Mouse (Mus musculus): ENCODE measurements around the gene Gabrr2. TPM values are rescaled to one million over a fixed set of nuclear protein-coding genes. Genes with fewer than 3 reads are reported as not detected.
"Not testable (repeated sequence)": the region's sequence is repeated elsewhere in the genome, so short reads cannot be mapped to it uniquely, and the experiment has no call there.

Gabrr2 gene
- polyA plus RNA-seq, 1 experiment from 2014 or later, result 0.94 TPM

DNA sequence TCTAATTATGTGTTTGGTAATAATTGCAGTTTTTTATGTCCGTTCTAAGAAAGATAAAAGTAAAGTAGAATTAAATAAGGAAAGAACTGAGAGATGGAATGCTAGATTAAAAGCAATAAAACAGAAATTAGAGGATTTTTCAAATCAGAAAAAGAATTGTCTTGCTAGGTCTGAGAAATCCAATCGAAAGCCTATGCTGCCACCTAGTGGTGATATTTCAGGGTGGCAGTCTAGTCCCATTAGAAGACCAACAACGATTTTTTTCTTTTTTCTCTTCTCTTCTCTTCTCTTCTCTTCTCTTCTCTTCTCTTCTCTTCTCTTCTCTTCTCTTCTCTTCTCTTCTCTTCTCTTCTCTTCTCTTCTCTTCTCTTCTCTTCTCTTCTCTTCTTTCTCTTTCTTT is 56.3 kb downstream of the Gabrr2 start:
- not testable (repeated sequence) for H3K27me3 ChIP-seq (ENCODE audit: control insufficient read depth, insufficient read depth, low read length); H3K4me1 ChIP-seq (replicated peaks; ENCODE audit: control insufficient read depth, insufficient read depth, low read length); H3K4me2 ChIP-seq (replicated peaks); H3K9me3 ChIP-seq (ENCODE audit: control insufficient read depth, low read length); ATAC-seq (ENCODE audit: low FRiP score); H3K9ac ChIP-seq; H3K36me3 ChIP-seq (replicated peaks; ENCODE audit: control insufficient read depth, insufficient read depth); H3K4me3 ChIP-seq (replicated peaks; ENCODE audit: low read length); H3K27ac ChIP-seq
- peak; percentile 95 for DNase-seq (ENCODE audit: low spot score)
- WGBS, result 5% methylated on average over 3 of the region's 3 CpGs

DNA sequence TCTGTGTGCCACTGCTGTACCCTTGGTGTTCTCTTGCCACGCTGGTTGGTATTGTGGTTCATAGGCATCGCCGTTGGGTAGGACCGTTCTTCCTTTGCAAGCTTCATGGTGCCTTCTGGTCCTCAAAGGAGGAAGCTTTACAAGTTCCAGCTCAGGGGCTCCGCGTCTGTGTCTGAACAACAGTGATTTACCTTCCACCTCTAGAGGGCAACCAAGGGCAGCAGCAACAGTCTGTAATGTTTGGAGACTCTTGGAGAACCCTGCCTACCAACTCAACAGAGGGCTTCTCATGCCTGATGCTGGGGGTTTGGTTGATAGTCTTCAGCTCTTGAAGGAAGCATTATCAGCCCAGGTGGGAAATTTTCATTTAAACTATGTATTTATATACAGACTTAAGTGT is 61.7 kb downstream of the Gabrr2 start:
- H3K27ac ChIP-seq, result no peak overlapping the region
- no peak overlapping the region for H3K4me3 ChIP-seq (replicated peaks; ENCODE audit: low read length)
- ATAC-seq (ENCODE audit: low FRiP score) (no peak), DNase-seq (ENCODE audit: low spot score) (peak; percentile 37)
- H3K9me3 ChIP-seq (ENCODE audit: control insufficient read depth, low read length), result no peaks in the 10 kb centered on the region
- no peak overlapping the region for H3K9ac ChIP-seq
- no peaks in the 10 kb centered on the region for H3K4me1 ChIP-seq (replicated peaks; ENCODE audit: control insufficient read depth, insufficient read depth, low read length)
- no peaks in the 10 kb centered on the region for H3K36me3 ChIP-seq (replicated peaks; ENCODE audit: control insufficient read depth, insufficient read depth)
- WGBS, result 82% methylated on average over 6 of the region's 6 CpGs
- no peaks in the 10 kb centered on the region for H3K27me3 ChIP-seq (ENCODE audit: control insufficient read depth, insufficient read depth, low read length)
- H3K4me2 ChIP-seq (replicated peaks), result no peak overlapping the region

DNA sequence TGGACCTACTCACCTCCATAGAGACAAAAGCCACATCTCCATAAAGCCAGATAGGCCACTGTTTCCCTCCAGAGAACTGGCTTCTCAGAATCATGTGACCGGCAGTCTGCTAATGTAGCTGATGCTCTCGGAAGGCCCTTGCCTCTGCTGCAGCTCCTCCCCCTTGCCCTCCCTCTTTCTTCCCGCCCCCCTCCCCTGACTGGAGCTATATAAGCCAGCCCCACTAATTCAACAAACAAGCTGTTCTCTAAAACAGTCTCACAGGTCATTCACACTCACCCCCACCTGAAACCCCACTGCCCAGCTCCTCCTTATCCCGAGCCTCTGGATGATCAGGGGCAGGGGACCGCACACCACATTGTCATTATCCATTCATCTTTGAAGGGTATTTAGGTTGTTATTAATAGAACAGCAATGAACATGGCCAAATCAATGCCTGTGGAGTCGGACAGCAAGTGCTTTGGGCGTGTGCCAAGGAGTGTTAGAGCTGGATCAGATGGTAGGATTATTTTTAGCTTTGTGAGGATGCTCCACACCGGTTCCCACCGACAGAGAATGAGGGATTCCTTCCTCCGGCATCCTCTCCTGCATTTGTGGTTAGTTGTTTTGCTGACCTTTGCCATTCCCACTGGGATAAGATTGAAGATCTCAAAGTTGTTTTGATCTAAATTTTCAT is 62.7 kb downstream of the Gabrr2 start:
- H3K4me2 ChIP-seq (replicated peaks), result no peak overlapping the region
- H3K9ac ChIP-seq, result no peak overlapping the region
- DNase-seq (ENCODE audit: low spot score) (no peak), ATAC-seq (ENCODE audit: low FRiP score) (no peak)
- H3K4me3 ChIP-seq (replicated peaks; ENCODE audit: low read length), result no peak overlapping the region
- no peaks in the 10 kb centered on the region for H3K4me1 ChIP-seq (replicated peaks; ENCODE audit: control insufficient read depth, insufficient read depth, low read length)
- no peak overlapping the region for H3K27ac ChIP-seq
- whole genome bisulfite sequencing, result 75% methylated on average over 10 of the region's 10 CpGs
- H3K27me3 ChIP-seq (ENCODE audit: control insufficient read depth, insufficient read depth, low read length), result no peaks in the 10 kb centered on the region
- no peaks in the 10 kb centered on the region for H3K9me3 ChIP-seq (ENCODE audit: control insufficient read depth, low read length)
- no peaks in the 10 kb centered on the region for H3K36me3 ChIP-seq (replicated peaks; ENCODE audit: control insufficient read depth, insufficient read depth)

DNA sequence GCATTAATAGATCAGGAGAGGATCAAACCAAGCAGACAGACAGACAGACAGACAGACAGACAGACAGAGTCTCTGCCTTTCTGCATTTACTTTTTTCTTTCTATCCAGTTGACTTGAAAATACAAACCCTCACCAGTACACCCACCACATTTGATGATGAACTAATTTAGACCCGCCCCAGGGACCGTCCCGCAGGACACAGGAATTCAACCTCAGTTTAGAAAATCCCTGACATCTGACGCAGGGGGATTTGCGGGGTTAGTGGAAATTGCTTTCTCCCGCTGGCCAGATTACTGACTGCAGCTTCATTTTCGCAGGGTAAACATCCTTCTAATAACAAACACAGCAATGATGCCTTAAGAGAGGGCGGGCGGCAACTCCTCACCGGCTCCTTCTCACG is 69.4 kb downstream of the Gabrr2 start, which contains the start of gene Gabrr1:
Gene Gabrr1 (plus strand): TSS at position 301 of the 400 bp plus-strand sequence.
- Histone ChIP-seq H3K36me3 (replicated peaks; ENCODE audit: control insufficient read depth, insufficient read depth) (no peaks in the 10 kb centered on the region), H3K9me3 (ENCODE audit: control insufficient read depth, low read length) (no peaks in the 10 kb centered on the region), H3K4me1 (replicated peaks; ENCODE audit: control insufficient read depth, insufficient read depth, low read length) (no peaks in the 10 kb centered on the region), H3K27ac (no peak within 1 kb of the TSS), H3K4me3 (replicated peaks; ENCODE audit: low read length) (no peak within 1 kb of the TSS), H3K27me3 (ENCODE audit: control insufficient read depth, insufficient read depth, low read length) (no peaks in the 10 kb centered on the region), H3K9ac (no peak within 1 kb of the TSS), H3K4me2 (replicated peaks) (no peak within 1 kb of the TSS)
- 76% methylated on average over 11 of the region's 11 CpGs for WGBS
- DNase-seq (ENCODE audit: low spot score), result no peak
- ATAC-seq (ENCODE audit: low FRiP score), result no peak

Other genes starting within 250 kb of the Gabrr2 start
- 23.0 and 24.7 TPM in 2 replicates for gene Ankrd6, start 112.2 kb upstream of the Gabrr2 start, polyA plus RNA-seq (2014; fragmentation: Nextera tagmentation; extraction: Ambion mirVana)
- gene Rragd, start 80.0 kb upstream of the Gabrr2 start, polyA plus RNA-seq (2014; fragmentation: Nextera tagmentation; extraction: Ambion mirVana), result 35.8 and 40.0 TPM in 2 replicates
- gene Ube2j1, start 31.6 kb upstream of the Gabrr2 start, polyA plus RNA-seq (2014; fragmentation: Nextera tagmentation; extraction: Ambion mirVana), result 78.3 and 89.3 TPM in 2 replicates
- 0.23 and 0.24 TPM in 2 replicates for gene Gabrr1, start 69.5 kb downstream of the Gabrr2 start, polyA plus RNA-seq (2014; fragmentation: Nextera tagmentation; extraction: Ambion mirVana)
- gene Pm20d2, start 126.7 kb downstream of the Gabrr2 start, polyA plus RNA-seq (2014; fragmentation: Nextera tagmentation; extraction: Ambion mirVana), result 2.1 and 2.3 TPM in 2 replicates
- 68.5 and 80.0 TPM in 2 replicates for gene Srsf12, start 146.0 kb downstream of the Gabrr2 start, polyA plus RNA-seq (2014; fragmentation: Nextera tagmentation; extraction: Ambion mirVana)
- 61.4 and 66.3 TPM in 2 replicates for gene Pnrc1, start 227.2 kb downstream of the Gabrr2 start, polyA plus RNA-seq (2014; fragmentation: Nextera tagmentation; extraction: Ambion mirVana)
- 26.5 and 26.7 TPM in 2 replicates for gene Rngtt, start 247.3 kb downstream of the Gabrr2 start, polyA plus RNA-seq (2014; fragmentation: Nextera tagmentation; extraction: Ambion mirVana)

Measured in hindbrain, embryonic 14.5 days (tissue).